13 mouse cellular contexts compared by ENCODE assay signal in genomic region chr7:99661571-99662230, GRCm38 (mm10). TPM values are rescaled to one million over a fixed set of nuclear protein-coding genes. Genes with fewer than 3 reads are reported as not detected.
DNase-seq lines count a peak whose midpoint lies in the region; ATAC-seq lines count a peak whose summit lies in the region.
"Had no signal": no experiment of that assay in that cellular context is flagged by ENCODE, and none has a peak within 500 bp of the region (broad histone marks: within the 10 kb centered on the region; RNA-seq: fewer than 3 reads in every experiment).

No protein-coding gene starts in this region.

- H3K9me3 ChIP-seq in forebrain, embryonic 11.5 days (ENCODE audit: control insufficient read depth, low read length), result no peaks in the 10 kb centered on the region
- H3K9me3 ChIP-seq in forebrain, embryonic 13.5 days (replicated peaks), result no peaks in the 10 kb centered on the region
- no peaks in the 10 kb centered on the region for H3K9me3 ChIP-seq in heart, embryonic 14.5 days (ENCODE audit: control insufficient read depth, low read length)
- H3K9me3 ChIP-seq in heart, embryonic 10.5 days, result no peaks in the 10 kb centered on the region
- H3K9me3 ChIP-seq in neural tube, embryonic 15.5 days (replicated peaks), result no peaks in the 10 kb centered on the region
- H3K9me3 ChIP-seq: G1E; limb, embryonic 12.5 days had no signal

- WGBS in forebrain, embryonic 11.5 days, result 82% methylated on average over 14 of the region's 14 CpGs
- 76% methylated on average over 14 of the region's 14 CpGs for WGBS in forebrain, embryonic 13.5 days
- 47% methylated on average over 14 of the region's 14 CpGs for WGBS in heart, embryonic 14.5 days
- WGBS in heart, embryonic 10.5 days, result 64% methylated on average over 14 of the region's 14 CpGs
- WGBS in neural tube, embryonic 15.5 days, result 71% methylated on average over 14 of the region's 14 CpGs

- ATAC-seq in forebrain, embryonic 11.5 days (replicated peaks; ENCODE audit: low FRiP score), result no peak
- no peak for ATAC-seq in forebrain, embryonic 13.5 days
- ATAC-seq in heart, embryonic 14.5 days (ENCODE audit: insufficient number of reproducible peaks, insufficient read depth, low FRiP score, low read depth), result peak; percentile 36; the same call in 1 of the 2 replicates
- no peak for ATAC-seq in neural tube, embryonic 15.5 days (ENCODE audit: low FRiP score)

- H3K27ac ChIP-seq in forebrain, embryonic 11.5 days (ENCODE audit: low read depth, low read length), result no peak overlapping the region
- H3K27ac ChIP-seq in forebrain, embryonic 13.5 days, result no peak overlapping the region
- no peak overlapping the region for H3K27ac ChIP-seq in heart, embryonic 14.5 days (replicated peaks in 1 of 2; ENCODE audit: control insufficient read depth in 1 of 2, insufficient read depth in 1 of 2, low read depth in 2 of 2, low read length in 2 of 2)
- no peak overlapping the region for H3K27ac ChIP-seq in heart, embryonic 10.5 days
- no peak overlapping the region for H3K27ac ChIP-seq in neural tube, embryonic 15.5 days (replicated peaks)
- H3K27ac ChIP-seq: limb, embryonic 12.5 days had no signal

- DNase-seq in forebrain, embryonic 11.5 days (ENCODE audit: low spot score), result peak; percentile 34
- DNase-seq in heart, embryonic 10.5 days (ENCODE audit: low spot score), result no peak
- peak; percentile 51 for DNase-seq in right cerebral cortex, postnatal 4 days
- DNase-seq in right cerebral cortex, adult 2 months (ENCODE audit: low spot score in 2 of 2), result no peak
- DNase-seq: cerebellum, adult 9-10 months; kidney, adult 8-10 months; kidney, postnatal 4 days; retina, postnatal 1 day had no signal

- no peak overlapping the region for H3K4me2 ChIP-seq in forebrain, embryonic 11.5 days (ENCODE audit: low read depth, low read length, severe bottlenecking)
- H3K4me2 ChIP-seq in forebrain, embryonic 13.5 days, result no peak overlapping the region
- no peak overlapping the region for H3K4me2 ChIP-seq in heart, embryonic 14.5 days (ENCODE audit: low read length)
- H3K4me2 ChIP-seq in neural tube, embryonic 15.5 days, result no peak overlapping the region
- H3K4me2 ChIP-seq: limb, embryonic 12.5 days had no signal

- H3K4me3 ChIP-seq in forebrain, embryonic 11.5 days (ENCODE audit: low read depth, low read length), result no peak overlapping the region
- no peak overlapping the region for H3K4me3 ChIP-seq in forebrain, embryonic 13.5 days
- H3K4me3 ChIP-seq in heart, embryonic 14.5 days (ENCODE audit: control insufficient read depth in 1 of 2, insufficient read depth in 1 of 2, low read depth in 1 of 2, low read length in 2 of 2), result no peak overlapping the region
- no peak overlapping the region for H3K4me3 ChIP-seq in heart, embryonic 10.5 days
- H3K4me3 ChIP-seq in neural tube, embryonic 15.5 days (replicated peaks), result no peak overlapping the region
- H3K4me3 ChIP-seq: limb, embryonic 12.5 days had no signal

- no peaks in the 10 kb centered on the region for H3K27me3 ChIP-seq in forebrain, embryonic 11.5 days (ENCODE audit: control insufficient read depth, insufficient read depth, low read length)
- peaks cover 3% of the 10 kb centered on the region; the same call in 1 of the 2 replicates for H3K27me3 ChIP-seq in forebrain, embryonic 13.5 days
- peaks cover 17% of the 10 kb centered on the region for H3K27me3 ChIP-seq in heart, embryonic 14.5 days (ENCODE audit: control insufficient read depth, insufficient read depth, low read length)
- peaks cover 43% of the 10 kb centered on the region; the same call in 1 of the 2 replicates for H3K27me3 ChIP-seq in heart, embryonic 10.5 days (ENCODE audit: insufficient read depth, poor library complexity, severe bottlenecking)
- peaks cover 3% of the 10 kb centered on the region; the same call in 1 of the 2 replicates for H3K27me3 ChIP-seq in neural tube, embryonic 15.5 days (replicated peaks)

- H3K9ac ChIP-seq in forebrain, embryonic 11.5 days (ENCODE audit: low read length), result no peak overlapping the region
- H3K9ac ChIP-seq in forebrain, embryonic 13.5 days, result no peak overlapping the region
- no peak overlapping the region for H3K9ac ChIP-seq in heart, embryonic 14.5 days (ENCODE audit: low read length)
- no peak overlapping the region for H3K9ac ChIP-seq in neural tube, embryonic 15.5 days (replicated peaks)
- H3K9ac ChIP-seq: limb, embryonic 12.5 days had no signal

- no peaks in the 10 kb centered on the region for H3K4me1 ChIP-seq in forebrain, embryonic 11.5 days (replicated peaks; ENCODE audit: control insufficient read depth, insufficient read depth, low read length)
- H3K4me1 ChIP-seq in forebrain, embryonic 13.5 days, result no peaks in the 10 kb centered on the region
- peaks cover 5 to 15% of the 10 kb centered on the region in 2 experiments; a peak in 3 of 4 replicates for H3K4me1 ChIP-seq in heart, embryonic 14.5 days (ENCODE audit: control insufficient read depth in 2 of 2, insufficient read depth in 2 of 2, low read length in 2 of 2)
- peaks cover 12% of the 10 kb centered on the region for H3K4me1 ChIP-seq in heart, embryonic 10.5 days
- peaks cover 7% of the 10 kb centered on the region for H3K4me1 ChIP-seq in neural tube, embryonic 15.5 days

- H3K36me3 ChIP-seq in forebrain, embryonic 11.5 days (ENCODE audit: control insufficient read depth, insufficient read depth, low read length), result no peaks in the 10 kb centered on the region
- no peaks in the 10 kb centered on the region for H3K36me3 ChIP-seq in forebrain, embryonic 13.5 days (ENCODE audit: poor library complexity, severe bottlenecking)
- H3K36me3 ChIP-seq in heart, embryonic 14.5 days (ENCODE audit: control insufficient read depth, insufficient read depth, low read length), result no peaks in the 10 kb centered on the region
- no peaks in the 10 kb centered on the region for H3K36me3 ChIP-seq in heart, embryonic 10.5 days
- no peaks in the 10 kb centered on the region for H3K36me3 ChIP-seq in neural tube, embryonic 15.5 days
- H3K36me3 ChIP-seq: G1E; limb, embryonic 12.5 days had no signal

RNA-seq across cellular contexts. Expression of gene Tpbgl, which starts 34.8 kb away (rescaled TPM):
- 0.20 and 0.29 TPM in 2 replicates for polyA plus RNA-seq in forebrain, embryonic 11.5 days (2014; fragmentation: Nextera tagmentation; extraction: Ambion mirVana)
- polyA plus RNA-seq in forebrain, embryonic 13.5 days (2015; fragmentation: Nextera tagmentation; extraction: Ambion mirVana), result 0.22 and 0.29 TPM in 2 replicates
- 2.4 and 2.6 TPM in 2 replicates for polyA plus RNA-seq in heart, embryonic 14.5 days (2014; fragmentation: Nextera tagmentation; extraction: Ambion mirVana)
- polyA plus RNA-seq in heart, embryonic 10.5 days (2016; fragmentation: Nextera tagmentation; extraction: Ambion mirVana), result 0.89 and 1.2 TPM in 2 replicates
- 2.5 and 3.2 TPM in 2 replicates for polyA plus RNA-seq in neural tube, embryonic 15.5 days (2015; fragmentation: Nextera tagmentation; extraction: Ambion mirVana)
- polyA plus RNA-seq: G1E had no signal

RNA-seq across cellular contexts. Expression of gene Slco2b1, which starts 49.4 kb away (rescaled TPM):
- 2.2 and 2.4 TPM in 2 replicates for polyA plus RNA-seq in forebrain, embryonic 11.5 days (2014; fragmentation: Nextera tagmentation; extraction: Ambion mirVana)
- polyA plus RNA-seq in forebrain, embryonic 13.5 days (2015; fragmentation: Nextera tagmentation; extraction: Ambion mirVana), result 3.1 and 3.2 TPM in 2 replicates
- polyA plus RNA-seq in heart, embryonic 14.5 days (2014; fragmentation: Nextera tagmentation; extraction: Ambion mirVana), result 1.3 TPM in 2 replicates
- 0.39 and 0.44 TPM in 2 replicates for polyA plus RNA-seq in heart, embryonic 10.5 days (2016; fragmentation: Nextera tagmentation; extraction: Ambion mirVana)
- polyA plus RNA-seq in neural tube, embryonic 15.5 days (2015; fragmentation: Nextera tagmentation; extraction: Ambion mirVana), result 6.1 and 8.7 TPM in 2 replicates

Comparison
In these comparisons a context has a peak if more than half of its experiments do, and no peak if none do; other contexts are left out.
1. DNase-seq: peak in forebrain, embryonic 11.5 days (single experiment) and right cerebral cortex, postnatal 4 days (single experiment); none in heart, embryonic 10.5 days (single experiment) and right cerebral cortex, adult 2 months (0 of 2).